Mouse (Mus musculus) kidney, embryonic 14.5 days (tissue): Measurements from ENCODE around the gene Dlg2. TPM values are rescaled to one million over a fixed set of nuclear protein-coding genes. Genes with fewer than 3 reads are reported as not detected.

Experiments
- ATAC-seq: fragments of 200-750 bp; cut with Nextera tagmentation; 2 replicates; pipeline ENCODE4 v1.8.0; 2017; ENCODE audit warnings: moderate number of reproducible peaks, mild to moderate bottlenecking, moderate TSS enrichment, moderate library complexity; ENCODE audit not compliant: low FRiP score, low TSS enrichment
- H3K27ac ChIP-seq: fragments of 300-500 bp; sonication (generic); 2 replicates; pipeline ENCODE4 v1.5.1; 2014; ENCODE audit warnings: low read depth, mild to moderate bottlenecking, low read length, moderate library complexity, mixed read lengths
- H3K27me3 ChIP-seq: fragments of 300-500 bp; sonication (generic); 2 replicates; pipeline ENCODE4 v1.6.1; 2014; ENCODE audit warnings: mild to moderate bottlenecking, low read length; ENCODE audit not compliant: control insufficient read depth, insufficient read depth
- H3K36me3 ChIP-seq: fragments of 300-500 bp; sonication (generic); 2 replicates; pipeline ENCODE4 v1.6.1; 2014; ENCODE audit warnings: low read length, mixed read lengths; ENCODE audit not compliant: control insufficient read depth, insufficient read depth
- H3K4me1 ChIP-seq: fragments of 300-500 bp; sonication (generic); 2 replicates; pipeline ENCODE4 v1.6.1; 2014; ENCODE audit warnings: low read length, mixed read lengths; ENCODE audit not compliant: control insufficient read depth, insufficient read depth
- H3K4me2 ChIP-seq: fragments of 300-500 bp; sonication (generic); replicated peaks from 2 replicates; pipeline ENCODE4 v1.6.1; 2014; ENCODE audit warnings: low read depth, mild to moderate bottlenecking, low read length
- H3K4me3 ChIP-seq: fragments of 300-500 bp; sonication (generic); 2 replicates; pipeline ENCODE4 v1.5.1; 2014; ENCODE audit warnings: mild to moderate bottlenecking, low read length
- H3K9ac ChIP-seq: fragments of 300-500 bp; sonication (generic); 2 replicates; pipeline ENCODE4 v1.6.1; 2014; ENCODE audit warnings: low read depth, mild to moderate bottlenecking, low read length, moderate library complexity
- H3K9me3 ChIP-seq: fragments of 300-500 bp; sonication (generic); 2 replicates; pipeline ENCODE4 v1.6.1; 2016; ENCODE audit warnings: low read length; ENCODE audit not compliant: control insufficient read depth
- WGBS: fragments of 180-500 bp; shearing (Covaris S2); extraction: QIAGEN DNeasy Blood & Tissue Kit; methylation state at CpG from one replicate; pipeline ENCODE4 v1.1.7; 2014; 5-methylcytosine and 5-hydroxymethylcytosine counted together
- polyA plus RNA-seq: library from polyadenylated mRNA; unstranded; fragments of >200 nt; fragmentation: Nextera tagmentation; extraction: Ambion mirVana; gene quantifications from 2 replicates; pipeline ENCODE4 v1.2.1, GENCODE M21; 2014

Dlg2 gene
- polyA plus RNA-seq, 1 experiment from 2014 or later = 0.97 TPM

DNA sequence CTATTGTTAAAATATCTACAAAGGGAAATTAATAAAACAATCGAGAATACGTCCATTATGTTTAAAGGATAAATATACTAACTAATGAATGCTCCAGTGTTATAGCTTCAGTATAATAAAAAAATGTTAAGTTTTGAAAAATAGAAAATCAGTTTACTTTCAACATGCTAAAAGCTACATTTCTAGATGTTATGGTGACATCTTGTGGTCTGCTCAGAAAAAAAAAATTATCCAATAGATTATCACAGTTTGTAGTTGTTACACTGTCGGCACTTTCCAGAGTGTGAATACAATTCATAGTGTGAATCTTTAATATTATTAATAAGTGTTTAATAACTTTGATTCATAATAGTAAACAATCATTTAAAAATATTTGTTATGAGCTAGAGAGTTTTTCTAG is 31.7 kb downstream of the Dlg2 start:
- ATAC-seq = no peak
- 80% methylated on average over 3 of the region's 3 CpGs for WGBS

DNA sequence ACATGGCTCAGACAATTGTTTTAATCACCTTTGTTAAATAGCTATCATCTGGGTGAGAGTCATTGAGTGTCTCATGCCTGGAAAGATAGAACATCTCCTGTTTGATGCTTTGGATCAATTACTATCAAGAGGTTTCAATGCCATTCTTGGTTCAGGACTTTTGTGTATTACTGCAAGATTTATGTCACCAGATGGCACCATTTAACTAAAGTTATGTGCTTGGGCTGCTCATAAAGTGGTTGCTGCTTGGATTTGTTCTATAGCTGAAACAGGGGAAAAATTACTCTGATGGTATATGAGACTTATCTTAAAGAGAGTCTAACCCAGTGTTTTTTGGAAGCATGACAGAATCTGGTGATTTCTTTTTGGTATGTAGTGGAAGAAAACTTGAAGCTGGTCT is 35.8 kb downstream of the Dlg2 start:
- Histone ChIP-seq H3K4me3 (no peak overlapping the region), H3K9ac (no peak overlapping the region), H3K27ac (no peak overlapping the region), H3K9me3 (no peaks in the 10 kb centered on the region), H3K36me3 (no peaks in the 10 kb centered on the region), H3K4me1 (no peaks in the 10 kb centered on the region), H3K4me2 (no peak overlapping the region), H3K27me3 (no peaks in the 10 kb centered on the region)
- ATAC-seq = no peak

More for the DNA sequence above, 31.7 kb downstream of the Dlg2 start:
- no peaks in the 10 kb centered on the region for H3K36me3 ChIP-seq
- no peaks in the 10 kb centered on the region for H3K9me3 ChIP-seq
- no peak overlapping the region for H3K27ac ChIP-seq
- no peak overlapping the region for H3K4me2 ChIP-seq
- no peaks in the 10 kb centered on the region for H3K27me3 ChIP-seq
- no peaks in the 10 kb centered on the region for H3K4me1 ChIP-seq
- H3K4me3 ChIP-seq = no peak overlapping the region
- no peak overlapping the region for H3K9ac ChIP-seq

DNA sequence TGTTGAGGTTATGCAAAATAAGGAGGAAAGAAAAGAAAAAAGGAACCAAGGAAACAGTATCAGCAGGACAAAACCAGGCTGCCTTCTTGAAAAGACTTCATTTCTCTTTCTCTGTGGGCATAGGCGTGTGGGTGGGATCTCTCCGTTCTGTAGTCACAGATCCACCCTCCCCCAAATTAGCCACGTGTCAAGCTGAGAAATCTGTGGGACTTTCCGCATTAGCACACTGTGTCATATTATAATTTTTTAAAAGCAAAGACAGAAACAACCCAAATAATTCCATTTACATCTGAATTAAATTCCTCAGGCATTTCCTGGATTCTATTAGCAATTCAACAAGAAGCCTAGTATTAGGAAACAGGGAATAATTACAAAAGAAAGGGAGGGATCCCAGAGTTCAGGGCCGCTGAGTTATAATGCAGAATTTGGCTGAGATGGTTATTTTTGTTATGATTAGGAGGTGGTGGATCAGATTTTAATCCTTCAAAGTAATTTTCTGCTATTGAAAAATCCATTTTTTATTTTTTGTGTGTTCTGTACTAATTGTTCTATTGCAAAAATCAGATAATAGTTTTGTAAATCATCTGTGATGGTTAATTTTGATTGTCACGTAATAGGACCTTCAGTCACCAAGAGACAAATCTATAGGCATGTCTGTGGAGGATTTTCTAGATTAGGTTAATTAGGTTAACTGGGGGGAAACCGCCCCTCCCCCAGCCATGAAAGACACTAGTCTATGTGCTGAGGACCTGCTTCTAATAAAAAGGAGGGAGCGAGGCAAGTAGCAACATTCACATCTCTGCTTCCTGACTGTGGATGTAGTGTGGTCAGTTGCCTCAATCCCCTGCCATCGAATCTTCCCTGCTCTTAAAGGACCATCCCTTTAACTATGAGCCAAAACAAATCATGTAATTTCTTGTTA is 63.3 kb downstream of the Dlg2 start:
- Histone ChIP-seq H3K27ac (no peak overlapping the region), H3K4me1 (no peaks in the 10 kb centered on the region), H3K9me3 (no peaks in the 10 kb centered on the region), H3K9ac (no peak overlapping the region), H3K36me3 (no peaks in the 10 kb centered on the region), H3K27me3 (no peaks in the 10 kb centered on the region), H3K4me2 (no peak overlapping the region), H3K4me3 (no peak overlapping the region)
- no peak for ATAC-seq
- 65% methylated on average over 9 of the region's 9 CpGs for WGBS

DNA sequence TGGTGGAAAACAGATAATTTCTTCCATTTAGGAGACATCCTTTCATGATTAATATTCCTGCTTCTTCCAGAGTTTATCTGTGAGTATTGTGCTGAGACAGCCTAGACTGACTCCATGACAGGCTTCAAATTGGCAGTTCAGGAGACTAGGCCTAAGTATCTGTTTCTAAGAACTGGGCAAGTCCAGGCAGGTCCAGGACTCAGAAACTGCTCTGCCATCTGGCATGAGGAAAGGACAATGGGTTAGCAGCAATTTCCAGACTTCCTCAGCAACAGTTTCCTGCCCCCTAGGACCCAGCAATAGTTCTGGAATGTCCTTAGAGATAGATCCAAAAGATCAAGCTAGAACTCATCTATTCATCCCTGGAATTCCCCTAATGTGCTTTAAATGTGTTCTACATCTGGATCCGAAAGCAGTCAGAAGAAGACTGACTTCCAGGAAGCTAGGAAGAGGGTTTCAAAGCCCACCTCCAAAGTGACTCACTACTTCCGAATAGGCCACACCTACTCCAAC is 64.4 kb downstream of the Dlg2 start:
- H3K4me3 ChIP-seq = no peak overlapping the region
- H3K9me3 ChIP-seq = no peaks in the 10 kb centered on the region
- H3K27me3 ChIP-seq = no peaks in the 10 kb centered on the region
- H3K9ac ChIP-seq = no peak overlapping the region
- H3K4me1 ChIP-seq = no peaks in the 10 kb centered on the region
- ATAC-seq = no peak
- H3K36me3 ChIP-seq = no peaks in the 10 kb centered on the region
- H3K27ac ChIP-seq = no peak overlapping the region
- 92% methylated on average over 2 of the region's 2 CpGs for WGBS
- H3K4me2 ChIP-seq = no peak overlapping the region

DNA sequence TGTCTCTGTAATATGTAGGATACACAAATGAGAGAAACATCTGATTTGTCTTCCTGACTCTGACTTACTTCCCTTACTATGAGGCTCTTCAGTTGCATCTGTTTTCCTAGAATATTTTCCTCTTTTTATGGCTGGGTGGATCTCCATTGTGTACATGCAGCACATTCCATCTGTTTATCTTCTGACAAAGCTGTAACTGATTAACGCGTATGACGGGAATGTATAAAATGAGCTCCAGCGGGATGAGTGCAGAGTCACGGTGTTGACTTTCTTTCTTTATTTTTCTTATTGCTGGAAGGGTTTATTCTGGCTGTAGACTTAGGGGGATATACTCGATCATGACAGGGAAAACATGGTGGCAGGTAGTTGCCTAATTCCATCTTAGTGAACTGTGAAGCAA is 76.9 kb downstream of the Dlg2 start:
- H3K4me3 ChIP-seq = no peak overlapping the region
- H3K9ac ChIP-seq = no peak overlapping the region
- no peak overlapping the region for H3K27ac ChIP-seq
- H3K27me3 ChIP-seq = no peaks in the 10 kb centered on the region
- H3K4me2 ChIP-seq = no peak overlapping the region
- no peaks in the 10 kb centered on the region for H3K4me1 ChIP-seq
- ATAC-seq = no peak
- no peaks in the 10 kb centered on the region for H3K36me3 ChIP-seq
- WGBS = 76% methylated on average over 6 of the region's 6 CpGs
- H3K9me3 ChIP-seq = no peaks in the 10 kb centered on the region

DNA sequence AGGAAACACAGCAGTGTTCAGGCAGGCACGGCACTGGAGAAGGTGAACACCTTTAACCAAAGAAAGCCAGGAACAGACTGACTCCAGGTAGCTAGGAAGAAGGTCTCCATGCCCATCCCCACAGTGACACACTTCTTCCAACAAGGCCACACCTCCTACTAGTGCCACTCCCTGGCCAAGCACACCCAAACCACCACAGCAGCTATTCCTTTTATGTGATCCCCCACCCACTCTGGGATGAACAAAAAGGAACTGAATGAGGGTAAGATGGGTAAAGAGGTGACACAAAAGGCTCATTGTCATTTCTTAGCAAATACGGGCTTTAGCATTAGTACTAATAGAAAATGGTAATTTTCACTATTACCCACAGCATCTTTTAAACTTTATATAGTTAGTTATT is 77.9 kb downstream of the Dlg2 start:
- H3K27me3 ChIP-seq = no peaks in the 10 kb centered on the region
- no peaks in the 10 kb centered on the region for H3K36me3 ChIP-seq
- H3K9ac ChIP-seq = no peak overlapping the region
- no peaks in the 10 kb centered on the region for H3K9me3 ChIP-seq
- ATAC-seq = no peak
- H3K4me2 ChIP-seq = no peak overlapping the region
- no peak overlapping the region for H3K27ac ChIP-seq
- H3K4me3 ChIP-seq = no peak overlapping the region
- H3K4me1 ChIP-seq = no peaks in the 10 kb centered on the region
- 81% methylated on average over 2 of the region's 2 CpGs for WGBS

DNA sequence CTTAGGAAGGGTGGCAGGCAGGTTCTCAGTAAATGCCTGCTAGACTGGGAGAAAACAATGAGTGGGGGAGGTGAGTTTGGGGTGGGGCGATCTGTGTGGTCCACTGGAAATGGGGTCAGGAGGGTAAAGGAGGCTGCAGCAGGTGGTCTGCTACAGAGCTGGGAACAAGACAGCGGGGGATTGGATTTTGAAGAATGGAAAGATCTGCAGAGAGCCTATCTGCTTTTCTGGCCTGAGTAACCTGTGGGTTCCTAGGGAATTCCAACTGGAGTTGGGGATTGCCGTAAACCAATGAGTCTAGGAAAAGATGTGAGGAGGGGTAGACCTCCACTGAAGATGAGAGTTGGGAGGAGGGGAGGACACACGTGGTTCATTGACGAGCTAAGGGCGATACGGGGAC is 92.7 kb downstream of the Dlg2 start:
- Histone ChIP-seq H3K4me3 (no peak overlapping the region), H3K27ac (no peak overlapping the region), H3K9me3 (no peaks in the 10 kb centered on the region), H3K36me3 (no peaks in the 10 kb centered on the region), H3K4me1 (no peaks in the 10 kb centered on the region), H3K9ac (no peak overlapping the region), H3K4me2 (no peak overlapping the region), H3K27me3 (no peaks in the 10 kb centered on the region)
- 42% methylated on average over 7 of the region's 7 CpGs for WGBS
- ATAC-seq = peak; percentile 52; the same call in 1 of the 2 replicates

DNA sequence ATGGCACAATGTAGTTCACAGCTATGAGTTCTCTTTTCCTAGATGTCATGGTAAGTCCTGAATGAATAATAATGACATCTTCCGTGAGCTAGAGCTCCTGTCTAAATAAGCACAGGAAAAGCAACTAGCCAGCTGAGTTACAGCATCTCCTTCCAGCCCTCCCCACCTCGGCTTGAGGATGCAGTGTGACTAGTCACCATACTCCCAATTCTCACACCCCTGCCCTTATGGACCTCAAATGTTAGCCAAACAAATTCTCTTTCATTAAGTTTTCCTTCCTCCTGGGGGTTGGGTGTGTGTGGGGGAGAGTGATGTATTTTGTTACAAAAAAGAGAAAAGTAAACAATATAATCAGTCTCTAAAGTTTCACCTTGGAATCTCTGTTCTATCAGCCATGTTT is 111.3 kb downstream of the Dlg2 start:
- H3K9me3 ChIP-seq = no peaks in the 10 kb centered on the region
- no peaks in the 10 kb centered on the region for H3K36me3 ChIP-seq
- H3K9ac ChIP-seq = no peak overlapping the region
- no peak overlapping the region for H3K4me2 ChIP-seq
- whole genome bisulfite sequencing = 6% methylated on average over 2 of the region's 2 CpGs
- ATAC-seq = peak; percentile 72; the same call in 1 of the 2 replicates
- H3K4me3 ChIP-seq = no peak overlapping the region
- no peaks in the 10 kb centered on the region for H3K4me1 ChIP-seq
- no peak overlapping the region for H3K27ac ChIP-seq
- no peaks in the 10 kb centered on the region for H3K27me3 ChIP-seq

DNA sequence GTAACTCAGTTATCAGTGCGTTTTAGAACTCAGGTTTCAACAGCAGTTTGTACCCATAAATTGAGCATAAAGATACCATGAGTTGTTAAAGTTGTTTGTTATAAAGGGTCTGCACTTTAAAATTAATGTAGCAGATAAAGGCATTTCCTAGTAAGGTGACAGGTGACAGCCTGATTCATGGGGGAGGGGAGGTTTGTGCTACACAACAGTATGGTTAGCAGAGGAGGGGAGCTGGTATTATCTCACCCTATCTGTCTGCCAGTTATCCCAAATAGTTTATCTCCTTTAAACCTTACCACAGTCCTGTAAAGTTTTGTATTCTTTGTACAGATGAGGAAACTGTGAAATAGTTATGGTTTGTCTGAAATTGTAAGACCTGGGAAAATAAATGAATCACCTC is 111.8 kb downstream of the Dlg2 start:
- H3K27me3 ChIP-seq = no peaks in the 10 kb centered on the region

More for the DNA sequence above, 111.8 kb downstream of the Dlg2 start:
- Histone ChIP-seq H3K4me2 (no peak overlapping the region), H3K27ac (no peak overlapping the region), H3K4me3 (no peak overlapping the region), H3K9me3 (no peaks in the 10 kb centered on the region), H3K36me3 (no peaks in the 10 kb centered on the region), H3K9ac (no peak overlapping the region), H3K4me1 (no peaks in the 10 kb centered on the region)
- WGBS = 33% methylated on average over 1 of the region's 1 CpGs
- peak; percentile 75; the same call in 1 of the 2 replicates for ATAC-seq
